Mouse (Mus musculus): ENCODE results near the gene Olfr1507. TPM values are rescaled to one million over a fixed set of nuclear protein-coding genes. Genes with fewer than 3 reads are reported as not detected.

Gene Olfr1507
- total RNA-seq (2021): not detected
- long read RNA-seq, experiment 1: 0 reads
- long read RNA-seq, experiment 2: 0 reads

- TF ChIP-seq CTCF (IDR thresholded peaks at IDR 0.05): no peak
- H3K4me3 ChIP-seq: no peak within 1 kb of the TSS
- intact Hi-C loops (cut with DNase I): no loop called here
- DNase-seq (ENCODE audit: extremely low spot score in 1 of 2, low spot score in 2 of 2): no peak
- no peak within 1 kb of the TSS for H3K27ac ChIP-seq
Observed at GRCm38 (mm10) chr14:52495516-52495915, at the start of gene Olfr1507. Gene Olfr1507, minus strand, starts transcription at chr14:52495749.

- no peak for DNase-seq (ENCODE audit: extremely low spot score in 1 of 2, low spot score in 2 of 2)
- Histone ChIP-seq H3K27ac (no peak overlapping the region), H3K4me3 (no peak overlapping the region)
- no peak for TF ChIP-seq CTCF (IDR thresholded peaks at IDR 0.05)
- intact Hi-C loops (cut with DNase I): no loop called here
Observed at GRCm38 (mm10) chr14:52533336-52533735, 37.8 kb upstream of the Olfr1507 start.

- DNase-seq (ENCODE audit: extremely low spot score in 1 of 2, low spot score in 2 of 2): no peak
- intact Hi-C loops (cut with DNase I): no loop called here
- H3K4me3 ChIP-seq: no peak overlapping the region
- no peak for TF ChIP-seq CTCF (IDR thresholded peaks at IDR 0.05)
- H3K27ac ChIP-seq: no peak overlapping the region
Observed at GRCm38 (mm10) chr14:52524952-52525351, 29.4 kb upstream of the Olfr1507 start.

- Histone ChIP-seq H3K4me3 (no peak within 1 kb of the TSS), H3K27ac (no peak within 1 kb of the TSS)
- TF ChIP-seq CTCF (IDR thresholded peaks at IDR 0.05): no peak
- no peak for DNase-seq (ENCODE audit: extremely low spot score in 1 of 2, low spot score in 2 of 2)
- intact Hi-C loops (cut with DNase I): no loop called here
Observed at GRCm38 (mm10) chr14:52467395-52467794, 28.2 kb downstream of the Olfr1507 start, which contains the start of gene Olfr1508. Gene Olfr1508, minus strand, starts transcription at chr14:52467495.

GRCm38 (mm10) chr14:52465738-52466137 lies 29.8 kb downstream of the Olfr1507 start:
- Histone ChIP-seq H3K4me3 (no peak overlapping the region), H3K27ac (no peak overlapping the region)
- TF ChIP-seq CTCF (IDR thresholded peaks at IDR 0.05): no peak
- intact Hi-C loops (cut with DNase I): no loop called here
- DNase-seq (ENCODE audit: extremely low spot score in 1 of 2, low spot score in 2 of 2): no peak

GRCm38 (mm10) chr14:52461928-52462327 lies 33.6 kb downstream of the Olfr1507 start:
- Histone ChIP-seq H3K27ac (no peak overlapping the region), H3K4me3 (no peak overlapping the region)
- intact Hi-C loops (cut with DNase I): no loop called here
- DNase-seq (ENCODE audit: extremely low spot score in 1 of 2, low spot score in 2 of 2): no peak
- TF ChIP-seq CTCF (IDR thresholded peaks at IDR 0.05): no peak

GRCm38 (mm10) chr14:52451138-52451537 lies 44.4 kb downstream of the Olfr1507 start:
- Histone ChIP-seq H3K27ac (no peak overlapping the region), H3K4me3 (no peak overlapping the region)
- DNase-seq (ENCODE audit: extremely low spot score in 1 of 2, low spot score in 2 of 2): no peak
- no peak for TF ChIP-seq CTCF (IDR thresholded peaks at IDR 0.05)
- intact Hi-C loops (cut with DNase I): no loop called here

- Histone ChIP-seq H3K27ac (no peak within 1 kb of the TSS), H3K4me3 (no peak within 1 kb of the TSS)
- no peak for DNase-seq (ENCODE audit: extremely low spot score in 1 of 2, low spot score in 2 of 2)
- intact Hi-C loops (cut with DNase I): no loop called here
- TF ChIP-seq CTCF (IDR thresholded peaks at IDR 0.05): no peak
Observed at GRCm38 (mm10) chr14:52442690-52443089, 52.9 kb downstream of the Olfr1507 start, which contains the start of gene Olfr1509. Gene Olfr1509, plus strand, starts transcription at chr14:52442990.

Other genes starting within 250 kb of the Olfr1507 start
- 100 to 1,000 TPM; 115 to 122 TPM for gene Chd8, start 238.0 kb downstream of the Olfr1507 start, total RNA-seq (2021)
- 10 to 100 TPM; 62.6 to 66.0 TPM for gene Tox4, start 216.6 kb downstream of the Olfr1507 start, total RNA-seq (2021)
- 10 to 100 TPM; 35.8 to 37.2 TPM for gene Rab2b, start 216.2 kb downstream of the Olfr1507 start, total RNA-seq (2021)
- gene Mettl3, start 190.6 kb downstream of the Olfr1507 start, total RNA-seq (2021): 10 to 100 TPM; 37.4 to 44.7 TPM
- 10 to 100 TPM; 31.9 to 33.0 TPM for gene Sall2, start 167.0 kb downstream of the Olfr1507 start, total RNA-seq (2021)
- gene Olfr1513, start 139.3 kb downstream of the Olfr1507 start, total RNA-seq (2021): not detected
- gene Olfr1512, start 116.6 kb downstream of the Olfr1507 start, total RNA-seq (2021): not detected
- not detected for gene Olfr1511, start 98.4 kb downstream of the Olfr1507 start, total RNA-seq (2021)
- not detected for gene Olfr1510, start 81.4 kb downstream of the Olfr1507 start, total RNA-seq (2021)
- gene Olfr1509, start 52.8 kb downstream of the Olfr1507 start, total RNA-seq (2021): not detected
- gene Olfr1508, start 28.3 kb downstream of the Olfr1507 start, total RNA-seq (2021): not detected